Mouse (Mus musculus) C2C12 (cell line): ENCODE results near the gene Il4i1. TPM values are rescaled to one million over a fixed set of nuclear protein-coding genes. Genes with fewer than 3 reads are reported as not detected.

Experiments
- H3K27me3 ChIP-seq: one replicate; pipeline ENCODE4 v1.6.1; 2011; ENCODE audit not compliant: control insufficient read depth, insufficient read depth, insufficient read length
- H3K36me3 ChIP-seq: one replicate; pipeline ENCODE4 v1.6.1; 2011; ENCODE audit not compliant: control insufficient read depth, insufficient read depth
- H3K4me3 ChIP-seq: one replicate; pipeline ENCODE4 v1.5.1; 2011; ENCODE audit warnings: mild to moderate bottlenecking, control low read depth; ENCODE audit not compliant: poor library complexity, insufficient read depth, severe bottlenecking
- H3K79me2 ChIP-seq: one replicate; pipeline ENCODE4 v1.6.1; 2011; ENCODE audit not compliant: control insufficient read depth, insufficient read depth
- H3K79me3 ChIP-seq: one replicate; pipeline ENCODE4 v1.6.1; 2011; ENCODE audit warnings: low read depth, control low read depth
- H3ac ChIP-seq: one replicate; pipeline ENCODE3; 2011; ENCODE audit warnings: low read depth; ENCODE audit not compliant: control insufficient read depth, insufficient read length
- CEBPB ChIP-seq: IDR thresholded peaks from one replicate; pipeline ENCODE4 v1.6.1; 2011; ENCODE audit warnings: low read depth, mild to moderate bottlenecking, control low read depth, moderate library complexity
- CTCF ChIP-seq: IDR thresholded peaks from one replicate; pipeline ENCODE4 v1.5.1; 2011; ENCODE audit not compliant: control insufficient read depth, insufficient read depth, insufficient read length
- FOSL1 ChIP-seq: IDR thresholded peaks from one replicate; pipeline ENCODE4 v1.8.0; 2011; ENCODE audit warnings: mild to moderate bottlenecking, low read length; ENCODE audit not compliant: poor library complexity, insufficient read depth, severe bottlenecking
- MAX ChIP-seq: IDR thresholded peaks from one replicate; pipeline ENCODE4 v1.6.1; 2011; ENCODE audit warnings: mild to moderate bottlenecking, control low read depth
- MYOD1 ChIP-seq: IDR thresholded peaks from one replicate; pipeline ENCODE4 v1.6.1; 2011; ENCODE audit warnings: low read depth; ENCODE audit not compliant: control insufficient read depth, insufficient read length
- MYOG ChIP-seq: IDR thresholded peaks from one replicate; pipeline ENCODE4 v1.6.1; 2011; ENCODE audit not compliant: control insufficient read depth, insufficient read length; ENCODE audit errors: extremely low read depth
- USF1 ChIP-seq: IDR thresholded peaks from one replicate; pipeline ENCODE4 v1.6.1; 2011; ENCODE audit warnings: low read depth, mild to moderate bottlenecking, control low read depth, moderate library complexity
- polyA plus RNA-seq: library from polyadenylated mRNA; unstranded; fragments of >200 nt; fragmentation: generic; extraction: Trizol; gene quantifications from one replicate; pipeline ENCODE4 v1.2.1, GENCODE M21; 2012; ENCODE audit warnings: missing spikeins

The Il4i1 gene
- polyA plus RNA-seq, 1 experiment = 0.63 TPM

DNA sequence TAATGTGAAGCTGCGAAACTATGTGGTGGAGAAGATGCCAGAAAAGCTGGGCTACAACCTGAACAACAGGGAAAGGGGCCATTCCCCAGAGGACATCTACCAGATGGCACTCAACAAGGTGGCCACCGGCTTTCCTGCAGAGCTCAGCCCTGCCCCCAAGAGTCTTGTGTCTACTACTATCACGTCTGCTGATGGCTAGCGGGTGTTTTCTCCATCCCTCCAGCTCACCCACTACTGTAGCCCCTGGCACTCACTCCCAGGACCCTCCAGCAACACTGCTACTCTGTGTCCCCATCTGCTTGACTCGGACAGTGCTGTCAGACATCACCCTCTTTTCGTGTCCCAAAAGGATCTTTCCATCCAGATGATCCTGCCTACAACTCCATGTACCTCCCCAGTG, 21.9 kb downstream of the Il4i1 start:
- no peaks in the 10 kb centered on the region for H3K36me3 ChIP-seq
- H3K79me3 ChIP-seq = no peaks in the 10 kb centered on the region
- H3K4me3 ChIP-seq = no peak overlapping the region
- no peak overlapping the region for H3ac ChIP-seq
- H3K27me3 ChIP-seq = no peaks in the 10 kb centered on the region
- H3K79me2 ChIP-seq = no peaks in the 10 kb centered on the region
- no peak for TF ChIP-seq MYOD1
- TF ChIP-seq FOSL1 = no peak
- no peak for TF ChIP-seq USF1
- TF ChIP-seq MYOG = no peak
- no peak for TF ChIP-seq MAX
- no peak for TF ChIP-seq CEBPB
- no peak for TF ChIP-seq CTCF

DNA sequence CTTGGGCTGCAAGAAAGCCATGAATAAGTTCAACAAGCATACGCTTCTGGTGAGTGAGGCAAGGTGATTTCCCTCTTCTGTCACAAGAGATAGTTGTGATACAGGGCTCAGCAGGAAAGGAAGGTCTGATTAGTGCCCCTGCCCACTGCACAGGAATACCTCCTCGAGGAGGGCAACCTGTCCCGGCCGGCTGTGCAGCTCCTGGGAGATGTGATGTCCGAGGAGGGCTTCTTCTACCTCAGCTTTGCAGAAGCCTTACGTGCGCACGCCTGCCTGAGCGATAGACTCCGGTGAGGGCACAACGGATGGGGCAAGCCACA, 22.9 kb downstream of the Il4i1 start:
- no peak overlapping the region for H3ac ChIP-seq
- H3K79me3 ChIP-seq = no peaks in the 10 kb centered on the region
- H3K27me3 ChIP-seq = no peaks in the 10 kb centered on the region
- no peak for TF ChIP-seq MYOG
- no peak for TF ChIP-seq FOSL1
- no peak for TF ChIP-seq MAX
- no peak for TF ChIP-seq USF1
- TF ChIP-seq CTCF = no peak
- no peak for TF ChIP-seq MYOD1
- TF ChIP-seq CEBPB = no peak
- no peak overlapping the region for H3K4me3 ChIP-seq
- H3K36me3 ChIP-seq = no peaks in the 10 kb centered on the region
- H3K79me2 ChIP-seq = no peaks in the 10 kb centered on the region

DNA sequence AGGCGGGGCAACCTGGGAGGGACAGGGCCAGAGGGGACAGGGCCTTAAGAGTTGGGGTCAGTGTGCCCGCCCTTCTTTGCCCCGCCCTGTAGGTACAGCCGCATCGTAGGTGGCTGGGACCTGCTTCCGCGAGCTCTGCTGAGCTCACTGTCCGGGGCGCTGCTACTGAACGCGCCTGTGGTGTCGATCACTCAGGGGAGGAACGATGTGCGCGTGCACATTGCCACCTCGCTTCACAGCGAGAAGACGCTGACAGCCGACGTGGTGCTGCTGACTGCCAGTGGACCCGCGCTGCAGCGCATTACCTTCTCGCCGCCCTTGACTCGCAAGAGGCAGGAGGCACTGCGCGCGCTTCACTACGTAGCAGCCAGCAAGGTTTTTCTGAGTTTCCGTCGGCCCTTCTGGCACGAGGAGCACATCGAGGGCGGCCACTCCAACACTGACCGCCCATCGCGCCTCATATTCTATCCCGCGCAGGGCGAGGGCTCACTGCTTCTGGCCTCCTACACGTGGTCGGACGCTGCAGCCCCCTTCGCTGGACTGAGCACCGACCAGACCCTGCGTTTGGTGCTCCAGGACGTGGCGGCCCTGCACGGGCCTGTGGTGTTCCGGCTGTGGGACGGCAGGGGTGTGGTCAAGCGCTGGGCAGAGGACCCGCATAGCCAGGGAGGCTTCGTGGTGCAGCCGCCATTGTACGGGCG, 23.5 kb downstream of the Il4i1 start:
- no peaks in the 10 kb centered on the region for H3K27me3 ChIP-seq
- H3K79me3 ChIP-seq = no peaks in the 10 kb centered on the region
- no peaks in the 10 kb centered on the region for H3K36me3 ChIP-seq
- no peaks in the 10 kb centered on the region for H3K79me2 ChIP-seq
- no peak for TF ChIP-seq MYOD1
- TF ChIP-seq MAX = no peak
- TF ChIP-seq CTCF = no peak
- TF ChIP-seq FOSL1 = no peak
- TF ChIP-seq CEBPB = no peak
- no peak for TF ChIP-seq MYOG
- no peak for TF ChIP-seq USF1
- H3ac ChIP-seq = no peak overlapping the region
- no peak overlapping the region for H3K4me3 ChIP-seq

DNA sequence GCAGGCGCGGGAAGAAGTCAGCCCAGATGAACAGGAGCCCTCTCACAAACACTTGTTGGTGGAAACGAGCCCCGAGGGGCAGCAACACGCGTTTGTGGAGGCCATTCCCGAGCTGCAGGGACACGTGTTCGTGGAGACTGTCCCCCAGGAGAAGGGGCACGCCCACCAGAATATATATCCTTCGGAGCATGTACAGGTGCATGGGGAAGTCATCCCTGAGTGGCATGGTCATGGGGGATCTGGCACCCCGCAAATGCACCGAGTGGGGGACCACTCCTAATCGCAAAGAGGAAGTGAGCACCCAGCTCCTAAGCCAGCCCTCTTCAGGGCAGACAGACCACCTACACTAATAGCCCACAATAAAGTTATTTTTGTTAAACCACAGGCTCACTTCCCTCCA, 24.2 kb downstream of the Il4i1 start:
- Histone ChIP-seq H3K36me3 (no peaks in the 10 kb centered on the region), H3K79me3 (no peaks in the 10 kb centered on the region), H3K79me2 (no peaks in the 10 kb centered on the region), H3K27me3 (no peaks in the 10 kb centered on the region), H3ac (no peak overlapping the region), H3K4me3 (no peak overlapping the region)
- TF ChIP-seq USF1 = no peak
- no peak for TF ChIP-seq MYOG
- TF ChIP-seq MAX = no peak
- TF ChIP-seq MYOD1 = no peak
- TF ChIP-seq FOSL1 = no peak
- TF ChIP-seq CEBPB = no peak
- TF ChIP-seq CTCF = no peak

DNA sequence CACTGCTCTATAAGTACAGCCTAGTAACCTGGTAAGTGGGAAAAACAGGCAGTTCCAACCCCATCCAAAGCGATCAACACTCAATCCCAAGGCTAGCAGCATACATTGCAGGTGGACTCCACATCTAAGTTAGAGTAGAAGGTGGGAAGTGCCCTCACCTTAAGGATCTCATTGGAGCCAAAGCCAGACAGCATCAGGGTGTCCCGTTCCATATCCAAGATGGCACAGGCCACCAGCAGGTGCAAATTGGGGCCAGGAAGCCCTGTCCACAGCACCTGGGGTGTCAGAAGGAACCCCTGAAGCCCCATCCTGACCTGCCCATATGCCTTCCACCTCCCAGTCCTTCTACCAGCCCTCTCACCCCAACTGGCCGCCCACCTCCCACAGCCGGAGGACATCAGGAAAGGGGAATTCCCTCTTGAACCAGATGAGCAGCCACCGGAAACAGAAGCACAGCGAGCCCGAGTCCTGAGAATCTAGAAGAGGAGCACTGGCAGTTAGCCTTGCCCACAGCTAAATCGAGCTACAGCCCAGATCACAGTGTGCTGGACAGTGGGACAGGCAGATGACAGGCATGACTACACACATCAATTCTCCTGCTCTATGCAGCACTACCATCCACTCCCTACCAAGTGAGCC, 25.8 kb downstream of the Il4i1 start:
- H3ac ChIP-seq = no peak overlapping the region
- H3K36me3 ChIP-seq = peaks cover 7% of the 10 kb centered on the region

DNA sequence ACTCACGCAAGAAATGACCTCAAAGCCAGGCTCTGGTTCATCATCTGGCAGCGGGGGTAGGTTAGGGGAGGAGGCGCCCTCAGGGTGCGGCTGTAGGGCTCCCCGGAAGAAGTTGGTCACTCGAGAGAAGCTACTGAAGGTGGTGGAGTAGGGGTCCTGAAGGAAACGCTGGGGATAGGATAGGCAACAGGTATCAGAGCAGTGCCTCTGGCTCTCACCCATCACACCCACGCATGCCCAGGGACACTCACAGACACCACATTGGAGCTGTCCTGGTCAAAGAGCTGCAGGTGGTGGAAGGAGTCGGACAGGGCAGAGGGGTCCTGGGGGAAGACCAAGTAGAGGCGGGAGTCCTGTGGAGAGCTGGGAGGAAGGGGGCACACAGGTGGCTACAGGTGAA, 28.8 kb downstream of the Il4i1 start:
- H3K79me3 ChIP-seq = peaks cover 3% of the 10 kb centered on the region
- H3K36me3 ChIP-seq = peaks cover 7% of the 10 kb centered on the region
- peaks cover 16% of the 10 kb centered on the region for H3K79me2 ChIP-seq

More for the DNA sequence above, 25.8 kb downstream of the Il4i1 start:
- no peak overlapping the region for H3K4me3 ChIP-seq
- H3K79me3 ChIP-seq = no peaks in the 10 kb centered on the region
- no peaks in the 10 kb centered on the region for H3K79me2 ChIP-seq
- no peak for TF ChIP-seq CEBPB
- no peak for TF ChIP-seq MYOG
- no peak for TF ChIP-seq USF1
- TF ChIP-seq MYOD1 = no peak
- H3K27me3 ChIP-seq = no peaks in the 10 kb centered on the region

More for the DNA sequence above, 28.8 kb downstream of the Il4i1 start:
- Histone ChIP-seq H3K4me3 (no peak overlapping the region), H3ac (no peak overlapping the region), H3K27me3 (no peaks in the 10 kb centered on the region)
- no peak for TF ChIP-seq MYOG
- no peak for TF ChIP-seq USF1
